Mouse (Mus musculus) heart, embryonic 15.5 days (tissue): ENCODE measurements at regions not wholly inside any gene's neighbourhood (a gene's known extent, or its start where the extent isn't known, plus 50 kb on each side); places are given as distances from the start of the nearest gene placed in this dataset.

Experiments
- ATAC-seq: fragments of 200-750 bp; cut with Nextera tagmentation; replicated peaks from 2 replicates; pipeline ENCODE4 v1.8.0; 2017; ENCODE audit warnings: low read depth, moderate TSS enrichment; ENCODE audit not compliant: insufficient number of reproducible peaks, insufficient read depth, low FRiP score
- H3K27ac ChIP-seq: fragments of 300-500 bp; sonication (generic); 2 replicates; pipeline ENCODE4 v1.5.1; 2015; ENCODE audit warnings: mild to moderate bottlenecking, inconsistent platforms
- H3K27me3 ChIP-seq: fragments of 300-500 bp; sonication (generic); 2 replicates; pipeline ENCODE4 v1.6.1; 2015; ENCODE audit warnings: inconsistent platforms
- H3K36me3 ChIP-seq: fragments of 300-500 bp; sonication (generic); 2 replicates; pipeline ENCODE4 v1.6.1; 2015; ENCODE audit warnings: mild to moderate bottlenecking, inconsistent platforms
- H3K4me1 ChIP-seq: fragments of 300-500 bp; sonication (generic); replicated peaks from 2 replicates; pipeline ENCODE4 v1.6.1; 2015; ENCODE audit warnings: inconsistent platforms
- H3K4me2 ChIP-seq: fragments of 300-500 bp; sonication (generic); 2 replicates; pipeline ENCODE4 v1.6.1; 2015; ENCODE audit warnings: inconsistent platforms, mild to moderate bottlenecking, moderate library complexity
- H3K4me3 ChIP-seq: fragments of 300-500 bp; sonication (generic); 2 replicates; pipeline ENCODE4 v1.5.1; 2015; ENCODE audit warnings: mild to moderate bottlenecking, inconsistent platforms
- H3K9ac ChIP-seq: fragments of 300-500 bp; sonication (generic); 2 replicates; pipeline ENCODE4 v1.6.1; 2015; ENCODE audit warnings: mild to moderate bottlenecking, inconsistent platforms
- H3K9me3 ChIP-seq: fragments of 300-500 bp; sonication (generic); replicated peaks from 2 replicates; pipeline ENCODE4 v1.6.1; 2016; ENCODE audit warnings: inconsistent platforms
- WGBS: fragments of 180-500 bp; shearing (Covaris S2); methylation state at CpG from one replicate; pipeline ENCODE4 v1.1.7; 2015; ENCODE audit warnings: mixed read lengths; 5-methylcytosine and 5-hydroxymethylcytosine counted together

DNA sequence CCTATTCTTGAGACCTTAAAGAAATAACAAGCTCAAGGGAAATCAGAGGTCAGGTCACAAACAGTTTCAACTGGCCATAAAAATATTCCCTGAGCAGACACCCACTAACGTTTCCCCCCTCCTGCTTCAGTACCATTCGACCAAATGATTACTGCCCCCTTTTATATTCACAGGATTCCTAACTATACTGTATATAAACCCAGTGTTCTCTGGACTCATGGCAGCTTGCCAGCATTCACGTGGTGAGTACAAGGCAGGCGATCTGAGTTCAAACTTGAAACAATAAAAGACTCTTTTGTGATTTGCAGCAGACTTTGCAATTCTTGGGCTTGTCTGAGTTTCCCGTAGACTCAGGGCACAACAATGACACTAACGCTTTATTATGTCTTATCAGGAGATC lies 989.0 kb upstream of the H2afb3 start:
- no peak overlapping the region for H3K4me3 ChIP-seq
- ATAC-seq, result no peak
- no peaks in the 10 kb centered on the region for H3K27me3 ChIP-seq
- no peak overlapping the region for H3K4me2 ChIP-seq
- H3K27ac ChIP-seq, result no peak overlapping the region
- H3K9me3 ChIP-seq, result no peaks in the 10 kb centered on the region
- no peaks in the 10 kb centered on the region for H3K4me1 ChIP-seq
- no peak overlapping the region for H3K9ac ChIP-seq
- H3K36me3 ChIP-seq, result no peaks in the 10 kb centered on the region
- WGBS, result 51% methylated on average over 6 of the region's 6 CpGs

DNA sequence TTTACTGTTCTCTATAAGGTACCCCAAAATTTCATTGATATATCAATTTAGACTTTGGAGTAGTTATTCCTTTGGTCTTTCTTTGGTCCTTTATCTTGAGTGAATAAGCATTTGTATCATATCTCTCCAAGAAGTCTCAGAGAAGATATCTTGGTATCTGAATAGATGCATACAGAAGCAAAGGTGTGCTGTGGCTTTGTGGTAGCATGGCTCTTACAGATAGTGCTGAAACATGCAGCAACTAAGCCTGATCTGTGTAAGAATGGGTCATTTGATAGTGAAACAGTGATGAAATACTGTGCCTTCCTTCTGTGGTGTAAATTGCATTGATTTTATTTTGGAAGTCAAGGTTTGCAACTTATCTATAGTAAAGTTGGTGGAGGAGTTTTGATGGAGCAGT lies 978.3 kb upstream of the H2afb3 start:
- no peak overlapping the region for H3K4me3 ChIP-seq
- ATAC-seq, result no peak
- H3K27me3 ChIP-seq, result no peaks in the 10 kb centered on the region
- no peak overlapping the region for H3K4me2 ChIP-seq
- no peaks in the 10 kb centered on the region for H3K4me1 ChIP-seq
- no peak overlapping the region for H3K9ac ChIP-seq
- H3K36me3 ChIP-seq, result no peaks in the 10 kb centered on the region
- no peaks in the 10 kb centered on the region for H3K9me3 ChIP-seq
- H3K27ac ChIP-seq, result no peak overlapping the region

DNA sequence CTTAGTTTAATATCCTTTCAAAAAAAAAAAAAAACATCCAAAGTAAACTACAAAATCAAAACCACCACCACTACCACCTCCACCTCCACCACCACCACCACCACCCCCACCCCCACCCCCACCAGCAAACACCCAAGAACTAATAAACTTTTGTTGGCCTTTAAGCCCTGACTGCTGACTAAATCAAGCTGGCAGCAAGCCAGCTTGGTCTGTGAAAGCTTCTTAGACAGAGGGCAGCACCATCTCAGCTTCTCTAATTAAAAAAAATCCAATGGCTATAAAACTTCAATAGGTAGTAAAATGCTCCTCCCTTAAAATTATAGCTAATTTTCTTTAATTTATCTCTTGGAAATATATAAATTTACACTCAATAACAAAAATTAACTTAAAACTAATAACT lies 957.2 kb upstream of the H2afb3 start:
- Histone ChIP-seq H3K4me1 (no peaks in the 10 kb centered on the region), H3K4me2 (no peak overlapping the region), H3K9me3 (no peaks in the 10 kb centered on the region), H3K4me3 (no peak overlapping the region), H3K36me3 (no peaks in the 10 kb centered on the region), H3K27ac (no peak overlapping the region), H3K9ac (no peak overlapping the region), H3K27me3 (no peaks in the 10 kb centered on the region)
- ATAC-seq, result no peak

DNA sequence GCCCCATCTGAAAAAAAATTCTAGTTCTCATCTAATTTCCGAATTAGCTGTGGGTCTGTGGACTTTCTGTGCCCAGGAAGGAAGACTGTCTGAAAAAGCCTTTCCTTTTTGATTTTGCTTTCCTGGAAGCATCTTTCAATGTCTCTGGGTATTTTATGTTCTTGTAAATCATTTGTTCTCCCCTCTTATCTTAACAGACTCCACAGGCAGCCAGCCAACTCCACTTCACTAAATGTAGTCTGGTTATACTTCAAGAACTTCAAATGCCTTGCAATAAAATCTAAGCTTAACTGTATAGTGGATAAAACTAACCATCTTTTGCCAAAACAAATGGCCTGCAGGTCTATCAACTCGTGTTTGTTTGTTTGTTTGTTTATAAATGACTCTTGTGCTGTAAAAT lies 956.7 kb upstream of the H2afb3 start:
- Histone ChIP-seq H3K4me3 (no peak overlapping the region), H3K27me3 (no peaks in the 10 kb centered on the region), H3K4me1 (no peaks in the 10 kb centered on the region), H3K36me3 (no peaks in the 10 kb centered on the region), H3K4me2 (no peak overlapping the region), H3K9me3 (no peaks in the 10 kb centered on the region), H3K9ac (no peak overlapping the region), H3K27ac (no peak overlapping the region)
- no peak for ATAC-seq
- 37% methylated on average over 2 of the region's 2 CpGs for WGBS

DNA sequence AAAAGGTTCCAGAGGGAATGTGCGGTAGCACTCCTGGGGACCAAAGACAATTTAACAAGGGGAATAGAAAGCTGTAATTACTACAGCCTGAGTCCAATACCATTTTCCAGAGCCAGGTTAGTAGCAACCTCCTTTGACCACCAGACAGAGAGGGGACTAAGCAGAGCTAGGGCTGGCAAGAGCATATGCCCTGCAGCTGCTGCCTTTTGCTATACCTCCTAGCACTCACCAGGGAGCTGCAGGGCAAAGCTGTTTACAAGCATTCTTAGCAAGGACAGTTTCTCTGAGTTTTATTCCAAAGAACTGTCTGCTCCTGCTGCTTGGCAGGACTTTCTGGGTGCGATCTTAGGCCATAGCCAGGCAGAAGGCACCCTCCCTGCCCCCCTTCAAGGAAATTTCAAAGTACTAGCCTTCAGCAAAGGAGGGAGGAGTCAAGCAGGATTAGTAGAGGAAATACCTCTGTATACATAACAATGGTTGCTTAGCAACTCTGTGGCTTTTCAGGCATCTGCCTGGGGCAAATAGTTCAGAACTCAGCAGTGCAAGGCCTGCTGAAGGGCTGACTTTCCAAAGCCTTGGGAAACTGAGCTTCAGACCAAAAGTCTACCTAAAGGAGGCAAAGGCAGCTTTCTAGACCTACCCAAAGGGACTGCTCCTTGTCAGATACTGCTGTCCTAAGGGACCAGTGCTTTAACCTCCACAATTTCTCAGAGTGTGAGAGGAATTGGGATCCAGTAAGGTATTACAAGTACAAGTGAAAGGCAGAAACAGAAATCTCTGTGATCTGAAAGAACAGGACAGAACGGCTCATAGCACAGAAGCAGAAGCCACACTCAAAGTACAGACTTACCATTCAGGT lies 919.5 kb upstream of the H2afb3 start:
- Histone ChIP-seq H3K36me3 (no peaks in the 10 kb centered on the region), H3K9ac (no peak overlapping the region), H3K4me2 (no peak overlapping the region), H3K27me3 (no peaks in the 10 kb centered on the region), H3K9me3 (no peaks in the 10 kb centered on the region), H3K4me1 (no peaks in the 10 kb centered on the region), H3K4me3 (no peak overlapping the region), H3K27ac (no peak overlapping the region)
- WGBS, result 33% methylated on average over 3 of the region's 3 CpGs
- peak; percentile 58; the same call in 1 of the 2 replicates for ATAC-seq
